Mouse (Mus musculus): ENCODE results near the gene Crygs. TPM values are rescaled to one million over a fixed set of nuclear protein-coding genes. Genes with fewer than 3 reads are reported as not detected.

The Crygs gene
- polyA plus RNA-seq, 1 experiment from 2014 or later, result not detected

DNA sequence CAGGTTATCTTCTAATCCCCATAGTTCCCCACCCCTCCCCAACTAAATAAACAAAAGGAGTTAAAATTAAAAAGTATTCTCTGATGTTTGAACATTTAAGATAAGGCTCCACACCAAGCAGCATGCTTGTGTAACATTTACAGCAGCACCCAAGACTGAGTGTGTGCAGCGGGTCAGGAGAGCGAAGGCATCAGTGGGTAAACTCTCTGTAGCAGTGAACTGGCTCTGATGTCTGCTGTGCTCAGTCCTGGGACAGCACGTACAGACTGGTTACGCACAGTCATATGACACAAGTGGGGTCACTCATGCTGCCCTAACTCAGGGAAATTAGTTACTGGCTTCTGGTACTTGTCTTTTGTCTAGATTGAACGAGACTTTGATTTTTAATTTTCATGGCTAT is 31.5 kb upstream of the Crygs start:
- ATAC-seq (replicated peaks; ENCODE audit: extremely low read depth, insufficient read depth, low FRiP score), result no peak
- Histone ChIP-seq H3K27ac (ENCODE audit: low read length) (no peak overlapping the region), H3K4me2 (ENCODE audit: low read depth, low read length) (no peak overlapping the region), H3K36me3 (ENCODE audit: control insufficient read depth, insufficient read depth) (no peaks in the 10 kb centered on the region), H3K4me3 (ENCODE audit: low read length) (no peak overlapping the region), H3K27me3 (ENCODE audit: control insufficient read depth, insufficient read depth, low read length) (no peaks in the 10 kb centered on the region), H3K9me3 (replicated peaks; ENCODE audit: control insufficient read depth, low read length) (no peaks in the 10 kb centered on the region), H3K4me1 (ENCODE audit: control insufficient read depth, insufficient read depth, low read length) (peaks cover 23% of the 10 kb centered on the region), H3K9ac (ENCODE audit: low read length) (no peak overlapping the region)
- 94% methylated on average over 5 of the region's 5 CpGs for WGBS

DNA sequence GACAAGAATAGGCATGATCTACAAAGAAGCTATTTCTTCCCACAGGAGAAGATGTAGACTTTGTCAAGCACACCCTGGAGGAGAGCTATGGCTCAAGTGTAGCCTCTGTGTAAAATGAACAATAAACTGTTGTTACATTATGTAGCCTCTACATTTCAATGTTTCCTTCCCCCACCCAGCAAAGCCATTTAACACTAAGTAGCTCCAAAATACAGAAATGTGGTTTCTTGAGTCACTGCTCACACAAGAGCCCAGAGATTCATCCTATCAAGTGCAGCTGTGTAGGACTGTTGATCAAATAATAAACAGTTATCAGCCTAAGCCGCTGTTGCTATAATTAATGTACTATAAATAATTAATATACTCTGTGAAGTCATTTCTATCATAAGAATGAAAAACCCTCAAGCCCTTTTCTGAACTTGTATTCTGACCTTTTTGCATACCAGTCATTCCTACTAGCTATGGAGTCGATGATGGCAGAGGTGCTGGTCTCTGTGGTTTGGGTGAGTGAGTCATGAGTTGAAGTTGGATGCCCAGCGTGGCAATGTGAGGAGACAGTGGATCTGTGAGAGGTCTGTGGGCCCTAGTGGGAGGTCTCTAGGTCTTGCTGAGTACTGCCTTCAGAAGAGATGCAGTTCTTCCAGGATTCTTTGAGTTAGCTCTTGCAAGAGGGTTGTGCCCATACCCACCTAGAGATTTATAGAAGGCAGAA is 27.9 kb upstream of the Crygs start:
- 50% methylated on average over 3 of the region's 3 CpGs for WGBS
- Histone ChIP-seq H3K36me3 (ENCODE audit: control insufficient read depth, insufficient read depth) (peaks cover 14% of the 10 kb centered on the region), H3K9ac (ENCODE audit: low read length) (no peak overlapping the region), H3K4me2 (ENCODE audit: low read depth, low read length) (no peak overlapping the region), H3K9me3 (replicated peaks; ENCODE audit: control insufficient read depth, low read length) (no peaks in the 10 kb centered on the region), H3K4me1 (ENCODE audit: control insufficient read depth, insufficient read depth, low read length) (peaks cover 18% of the 10 kb centered on the region), H3K27ac (ENCODE audit: low read length) (peak overlapping the region; percentile 74), H3K4me3 (ENCODE audit: low read length) (no peak overlapping the region), H3K27me3 (ENCODE audit: control insufficient read depth, insufficient read depth, low read length) (no peaks in the 10 kb centered on the region)
- ATAC-seq (replicated peaks; ENCODE audit: extremely low read depth, insufficient read depth, low FRiP score), result no peak

DNA sequence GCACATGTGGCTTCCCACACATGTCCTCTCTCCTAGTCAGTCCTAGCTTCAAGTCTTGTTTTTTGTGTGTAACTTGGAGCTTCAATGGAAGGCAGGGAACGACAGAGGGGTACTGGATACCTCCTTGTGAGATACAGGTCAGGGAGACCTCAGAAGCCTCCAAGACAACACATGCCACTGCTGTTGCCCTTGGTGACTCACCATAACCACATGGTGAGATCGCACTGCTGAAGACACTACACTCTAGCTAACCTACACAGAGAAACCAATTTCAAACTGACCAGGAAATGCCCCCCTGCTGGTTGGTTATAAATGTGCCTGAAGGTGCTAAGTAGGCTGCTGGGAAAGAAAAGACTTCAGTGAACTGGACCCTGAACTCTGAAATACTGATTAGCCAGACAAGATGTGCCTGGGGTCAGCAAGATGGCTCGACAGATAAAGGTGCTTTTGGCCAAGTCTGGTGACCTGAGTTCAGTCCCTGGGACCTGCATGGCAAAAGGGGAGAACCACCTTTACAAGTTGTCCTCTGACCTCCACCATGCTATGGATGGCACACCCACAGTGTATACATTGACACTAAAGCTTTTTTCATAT is 21.7 kb upstream of the Crygs start:
- H3K27ac ChIP-seq (ENCODE audit: low read length), result no peak overlapping the region
- H3K9me3 ChIP-seq (replicated peaks; ENCODE audit: control insufficient read depth, low read length), result no peaks in the 10 kb centered on the region
- H3K4me3 ChIP-seq (ENCODE audit: low read length), result no peak overlapping the region
- H3K36me3 ChIP-seq (ENCODE audit: control insufficient read depth, insufficient read depth), result peaks cover 20% of the 10 kb centered on the region
- no peak overlapping the region for H3K4me2 ChIP-seq (ENCODE audit: low read depth, low read length)
- WGBS, result 88% methylated on average over 3 of the region's 3 CpGs
- no peak for ATAC-seq (replicated peaks; ENCODE audit: extremely low read depth, insufficient read depth, low FRiP score)
- H3K27me3 ChIP-seq (ENCODE audit: control insufficient read depth, insufficient read depth, low read length), result no peaks in the 10 kb centered on the region
- H3K4me1 ChIP-seq (ENCODE audit: control insufficient read depth, insufficient read depth, low read length), result no peaks in the 10 kb centered on the region
- no peak overlapping the region for H3K9ac ChIP-seq (ENCODE audit: low read length)

DNA sequence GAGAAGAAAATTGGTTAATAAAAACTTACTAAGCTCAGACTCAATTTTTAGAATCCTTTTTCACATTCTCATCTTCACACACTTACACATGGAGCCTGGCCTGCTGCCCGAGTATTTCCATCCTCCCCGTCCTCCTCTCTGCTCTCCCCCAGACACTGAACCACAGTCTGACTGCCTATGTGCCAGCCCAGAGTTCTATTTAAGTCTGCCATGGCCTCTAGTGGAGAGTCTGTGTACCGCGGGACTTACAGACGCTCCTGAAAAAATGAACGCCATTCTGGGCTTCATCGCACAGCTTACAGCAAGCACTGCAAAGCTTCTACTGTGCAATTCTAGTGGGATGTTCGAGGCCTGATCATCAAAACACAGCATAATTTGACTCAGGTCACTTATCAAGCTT is 9.4 kb upstream of the Crygs start:
- Histone ChIP-seq H3K27me3 (ENCODE audit: control insufficient read depth, insufficient read depth, low read length) (no peaks in the 10 kb centered on the region), H3K9me3 (replicated peaks; ENCODE audit: control insufficient read depth, low read length) (no peaks in the 10 kb centered on the region), H3K27ac (ENCODE audit: low read length) (no peak overlapping the region), H3K4me1 (ENCODE audit: control insufficient read depth, insufficient read depth, low read length) (no peaks in the 10 kb centered on the region), H3K4me2 (ENCODE audit: low read depth, low read length) (no peak overlapping the region), H3K4me3 (ENCODE audit: low read length) (no peak overlapping the region), H3K9ac (ENCODE audit: low read length) (no peak overlapping the region), H3K36me3 (ENCODE audit: control insufficient read depth, insufficient read depth) (peaks cover 18% of the 10 kb centered on the region)
- ATAC-seq (replicated peaks; ENCODE audit: extremely low read depth, insufficient read depth, low FRiP score), result peak; percentile 60; the same call in 1 of the 2 replicates
- WGBS, result 36% methylated on average over 8 of the region's 8 CpGs

DNA sequence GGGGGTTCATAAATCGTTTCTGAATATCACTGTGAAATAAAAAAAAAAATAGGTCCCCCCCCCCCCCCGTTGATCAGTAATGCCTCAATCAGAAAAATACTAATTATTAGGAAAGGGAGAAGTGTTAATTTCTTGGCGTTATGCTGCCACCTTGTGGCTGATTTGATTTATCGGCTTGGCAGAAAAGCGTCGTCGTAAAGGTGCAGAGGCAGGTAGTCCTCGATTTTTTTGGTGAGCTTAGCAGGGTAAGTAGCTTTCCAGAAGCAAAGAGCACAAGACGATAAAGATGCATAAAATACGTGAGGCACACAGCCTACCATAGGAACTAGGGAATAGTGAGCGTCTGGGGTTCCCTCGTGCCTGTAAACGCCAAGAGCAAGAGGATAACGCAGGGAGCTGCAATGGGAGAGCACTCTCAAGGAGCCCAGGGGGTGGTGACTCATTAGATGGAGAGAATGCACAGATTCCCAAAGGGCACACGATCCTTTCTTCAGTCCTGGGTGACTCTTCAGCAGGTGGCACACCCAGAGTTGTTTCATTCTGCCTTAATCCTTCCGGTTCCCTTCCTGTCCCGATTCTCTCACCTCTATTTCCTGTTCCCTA is 3.8 kb downstream of the Crygs start:
- peak overlapping the region; percentile 54 for H3K4me2 ChIP-seq (ENCODE audit: low read depth, low read length)
- H3K36me3 ChIP-seq (ENCODE audit: control insufficient read depth, insufficient read depth), result no peaks in the 10 kb centered on the region
- H3K27me3 ChIP-seq (ENCODE audit: control insufficient read depth, insufficient read depth, low read length), result 0 out of 2 replicates have a peak, but pooled peaks cover 2% of the 10 kb centered on the region
- H3K27ac ChIP-seq (ENCODE audit: low read length), result no peak overlapping the region
- peak overlapping the region; percentile 23; the same call in 1 of the 2 replicates for H3K4me3 ChIP-seq (ENCODE audit: low read length)
- no peaks in the 10 kb centered on the region for H3K9me3 ChIP-seq (replicated peaks; ENCODE audit: control insufficient read depth, low read length)
- no peak for ATAC-seq (replicated peaks; ENCODE audit: extremely low read depth, insufficient read depth, low FRiP score)
- no peaks in the 10 kb centered on the region for H3K4me1 ChIP-seq (ENCODE audit: control insufficient read depth, insufficient read depth, low read length)
- H3K9ac ChIP-seq (ENCODE audit: low read length), result no peak overlapping the region
- 12% methylated on average over 17 of the region's 17 CpGs for WGBS

DNA sequence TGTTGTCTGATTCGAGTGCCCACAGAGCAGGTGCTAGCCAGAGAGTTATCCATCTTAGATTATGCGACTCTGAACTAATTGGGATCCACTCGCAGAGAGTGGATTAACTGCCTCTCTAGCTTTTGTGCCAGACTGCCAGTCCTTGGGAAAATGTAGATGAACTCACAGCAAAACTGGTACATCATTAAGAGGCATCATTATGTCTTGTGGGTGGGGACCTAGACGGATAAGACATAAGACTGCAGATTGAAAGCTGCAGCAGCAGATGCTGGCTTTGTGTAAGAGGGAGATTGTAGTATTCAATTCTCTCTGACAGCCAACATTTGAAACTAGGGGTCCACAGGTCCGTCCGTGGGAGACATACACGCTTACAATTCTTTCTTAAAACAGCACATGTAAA is 8.6 kb downstream of the Crygs start:
- WGBS, result 83% methylated on average over 7 of the region's 7 CpGs
- no peaks in the 10 kb centered on the region for H3K4me1 ChIP-seq (ENCODE audit: control insufficient read depth, insufficient read depth, low read length)
- H3K4me2 ChIP-seq (ENCODE audit: low read depth, low read length), result no peak overlapping the region
- H3K27me3 ChIP-seq (ENCODE audit: control insufficient read depth, insufficient read depth, low read length), result no peaks in the 10 kb centered on the region
- H3K4me3 ChIP-seq (ENCODE audit: low read length), result no peak overlapping the region
- no peak overlapping the region for H3K9ac ChIP-seq (ENCODE audit: low read length)
- H3K9me3 ChIP-seq (replicated peaks; ENCODE audit: control insufficient read depth, low read length), result no peaks in the 10 kb centered on the region
- no peaks in the 10 kb centered on the region for H3K36me3 ChIP-seq (ENCODE audit: control insufficient read depth, insufficient read depth)
- no peak overlapping the region for H3K27ac ChIP-seq (ENCODE audit: low read length)
- ATAC-seq (replicated peaks; ENCODE audit: extremely low read depth, insufficient read depth, low FRiP score), result no peak

DNA sequence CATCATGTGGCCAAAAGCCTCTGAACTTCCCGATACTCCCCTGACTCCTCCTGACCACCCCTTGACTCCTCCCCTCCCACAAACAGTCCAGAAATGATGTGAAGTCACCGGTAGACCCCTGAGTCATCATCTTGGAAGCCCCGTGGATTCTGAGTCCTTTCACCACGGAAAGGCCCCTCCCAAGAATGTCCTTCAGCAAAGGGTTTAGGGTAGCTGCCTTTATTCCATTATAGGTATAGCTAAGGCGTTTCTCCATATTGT is 10.6 kb downstream of the Crygs start:
- no peak for ATAC-seq (replicated peaks; ENCODE audit: extremely low read depth, insufficient read depth, low FRiP score)
- Histone ChIP-seq H3K27me3 (ENCODE audit: control insufficient read depth, insufficient read depth, low read length) (no peaks in the 10 kb centered on the region), H3K9ac (ENCODE audit: low read length) (no peak overlapping the region), H3K4me1 (ENCODE audit: control insufficient read depth, insufficient read depth, low read length) (no peaks in the 10 kb centered on the region), H3K4me3 (ENCODE audit: low read length) (no peak overlapping the region), H3K27ac (ENCODE audit: low read length) (no peak overlapping the region), H3K4me2 (ENCODE audit: low read depth, low read length) (no peak overlapping the region), H3K9me3 (replicated peaks; ENCODE audit: control insufficient read depth, low read length) (no peaks in the 10 kb centered on the region), H3K36me3 (ENCODE audit: control insufficient read depth, insufficient read depth) (no peaks in the 10 kb centered on the region)
- WGBS, result 59% methylated on average over 5 of the region's 5 CpGs

DNA sequence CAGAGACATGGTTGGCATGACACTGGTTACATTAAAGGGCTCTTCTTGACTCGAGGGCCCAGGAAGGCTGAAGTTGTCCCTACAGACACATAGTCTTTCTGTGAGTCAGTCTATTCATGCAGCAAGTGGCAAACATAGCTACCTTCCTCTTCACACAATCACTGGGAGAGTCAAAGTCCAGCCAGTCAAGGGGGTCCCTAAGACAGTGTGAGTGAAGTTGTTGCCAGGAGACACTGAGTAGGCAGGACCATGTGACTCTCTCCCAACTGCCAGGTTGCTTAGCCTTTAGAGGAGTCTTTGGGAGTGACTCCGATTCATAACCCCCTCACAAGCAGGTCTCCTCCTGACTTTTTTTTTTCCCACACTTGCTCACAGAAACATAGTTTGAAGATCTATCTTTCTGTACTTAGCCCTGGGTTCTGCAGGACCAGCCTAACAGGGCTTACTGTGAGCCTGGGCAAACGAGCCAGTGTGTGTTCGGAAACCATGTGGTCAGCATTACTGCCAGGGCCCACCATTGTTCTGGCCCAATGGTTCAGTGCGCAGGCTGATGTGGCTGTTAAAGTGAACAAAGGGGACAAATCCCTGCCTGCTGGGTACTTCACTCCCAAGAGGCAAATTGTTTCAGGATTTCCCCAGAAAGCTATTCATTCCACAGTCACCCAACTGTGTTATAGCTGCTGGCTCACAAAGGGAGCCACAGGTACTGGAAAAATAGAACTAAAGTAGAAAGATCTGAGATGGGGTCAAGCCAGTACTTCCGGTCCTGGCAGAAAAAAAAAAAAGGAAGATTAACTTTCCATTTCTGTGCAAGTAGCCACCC is 11.1 kb downstream of the Crygs start:
- Histone ChIP-seq H3K4me3 (ENCODE audit: low read length) (no peak overlapping the region), H3K4me1 (ENCODE audit: control insufficient read depth, insufficient read depth, low read length) (no peaks in the 10 kb centered on the region), H3K27ac (ENCODE audit: low read length) (no peak overlapping the region), H3K36me3 (ENCODE audit: control insufficient read depth, insufficient read depth) (no peaks in the 10 kb centered on the region), H3K9me3 (replicated peaks; ENCODE audit: control insufficient read depth, low read length) (no peaks in the 10 kb centered on the region), H3K9ac (ENCODE audit: low read length) (no peak overlapping the region), H3K27me3 (ENCODE audit: control insufficient read depth, insufficient read depth, low read length) (no peaks in the 10 kb centered on the region), H3K4me2 (ENCODE audit: low read depth, low read length) (no peak overlapping the region)
- WGBS, result 67% methylated on average over 6 of the region's 6 CpGs
- ATAC-seq (replicated peaks; ENCODE audit: extremely low read depth, insufficient read depth, low FRiP score), result no peak

DNA sequence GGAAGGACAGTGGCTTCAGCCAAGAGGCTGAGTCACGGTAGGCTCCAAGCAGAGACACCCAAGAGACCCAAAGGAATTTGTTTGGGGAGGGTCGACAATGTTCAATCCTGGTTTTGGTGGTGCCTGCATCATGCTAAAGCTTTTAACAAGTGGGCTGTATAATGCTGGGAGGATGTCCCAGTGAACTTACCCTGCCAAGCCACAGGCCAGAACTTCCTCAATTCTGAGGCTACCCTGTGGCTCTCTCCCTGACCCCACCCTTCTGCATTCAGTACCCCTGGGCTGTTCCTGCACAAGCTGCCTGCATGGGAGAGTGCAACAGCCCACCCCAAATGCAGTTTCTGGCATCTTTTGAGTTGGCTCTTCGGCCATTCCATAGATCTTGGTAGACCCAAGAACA is 12.9 kb downstream of the Crygs start:
- Histone ChIP-seq H3K4me1 (ENCODE audit: control insufficient read depth, insufficient read depth, low read length) (no peaks in the 10 kb centered on the region), H3K4me3 (ENCODE audit: low read length) (no peak overlapping the region), H3K9me3 (replicated peaks; ENCODE audit: control insufficient read depth, low read length) (no peaks in the 10 kb centered on the region), H3K36me3 (ENCODE audit: control insufficient read depth, insufficient read depth) (no peaks in the 10 kb centered on the region), H3K27me3 (ENCODE audit: control insufficient read depth, insufficient read depth, low read length) (no peaks in the 10 kb centered on the region), H3K4me2 (ENCODE audit: low read depth, low read length) (no peak overlapping the region), H3K27ac (ENCODE audit: low read length) (no peak overlapping the region), H3K9ac (ENCODE audit: low read length) (no peak overlapping the region)
- 65% methylated on average over 3 of the region's 3 CpGs for WGBS
- no peak for ATAC-seq (replicated peaks; ENCODE audit: extremely low read depth, insufficient read depth, low FRiP score)

Measured in heart, embryonic 16.5 days (tissue).